Mouse (Mus musculus) heart, adult 9 months (tissue): ENCODE measurements around the gene Cabcoco1.

Experiments used
- DNase-seq, 2 experiments: peaks; one replicate each; pipeline ENCODE4 v3.0.0; 2022; ENCODE audit warnings: low spot score in 2 of 2

Cabcoco1 gene

DNA sequence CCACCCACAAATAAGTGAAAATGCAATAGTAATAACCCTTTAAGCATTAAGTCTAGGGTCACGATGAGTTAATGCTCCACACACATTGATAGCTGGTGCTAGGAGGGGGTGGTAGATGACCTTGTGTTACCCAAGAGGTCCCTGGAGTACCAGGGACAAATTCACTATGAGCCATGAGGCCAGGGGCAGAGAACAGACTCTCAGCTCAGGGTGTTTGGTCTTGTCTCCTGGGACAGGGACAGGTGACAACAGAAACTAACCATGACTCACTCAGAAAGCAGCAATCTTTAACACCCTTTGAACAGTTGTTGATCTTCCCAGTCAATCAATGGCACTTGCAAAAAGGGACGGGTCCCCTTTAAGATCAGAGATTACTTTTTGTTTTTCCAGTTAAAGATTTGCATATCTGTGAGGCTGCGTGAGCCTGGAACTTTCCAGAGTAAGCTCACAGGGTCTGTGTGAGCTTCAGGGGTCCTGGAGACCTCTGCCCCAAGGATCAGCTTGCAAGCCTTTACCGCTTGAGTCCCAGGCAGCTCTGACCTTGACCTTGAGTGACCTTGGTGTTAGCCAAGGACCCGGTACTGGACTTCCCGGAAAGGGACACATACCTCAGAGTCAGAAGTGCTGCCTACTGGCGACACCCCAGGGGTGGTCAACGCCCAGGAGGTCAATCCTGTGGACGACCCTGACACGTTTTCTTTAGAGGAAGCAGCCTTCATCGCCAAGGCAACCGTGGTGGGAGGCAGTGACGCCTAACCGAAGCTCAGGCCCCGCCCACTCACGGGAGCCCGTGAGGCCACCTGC is at the start of gene Cabcoco1:
Gene Cabcoco1, minus strand, starts transcription at position 758 of the 804 bp plus-strand sequence.
- DNase-seq: peak; percentile 37 to 45

- DNase-seq: no peak
Measured at GRCm38 (mm10) chr10:68589530-68590252, 48.0 kb upstream of the Cabcoco1 start.

DNA sequence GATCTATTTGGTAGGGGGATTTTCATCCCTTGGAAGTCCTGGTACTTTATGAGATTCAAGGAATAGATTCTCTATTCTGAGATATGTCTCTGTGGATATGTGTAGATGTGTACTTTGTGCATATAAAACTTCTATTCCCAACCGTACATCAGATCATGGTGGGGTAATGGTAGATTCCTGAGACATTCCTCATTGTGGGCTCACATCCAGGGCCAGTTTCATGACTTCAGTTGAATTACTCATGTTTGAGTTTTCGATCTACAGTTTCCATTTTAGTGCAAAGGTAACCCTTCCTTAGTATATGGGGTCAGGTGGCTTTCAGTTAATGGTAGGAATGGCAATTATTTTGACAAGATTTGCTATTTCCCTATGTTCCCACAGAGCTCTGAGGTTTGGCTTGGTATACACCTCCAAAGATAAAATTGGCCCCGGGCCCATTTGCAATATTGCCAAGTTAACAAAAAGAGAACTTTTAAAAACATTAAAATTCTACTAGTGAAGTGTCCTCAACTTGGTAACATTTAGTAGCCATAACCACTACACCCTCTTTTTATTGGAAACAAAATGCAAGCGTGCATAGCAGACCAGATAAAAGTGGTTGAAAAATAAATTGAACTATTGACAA is 45.8 kb upstream of the Cabcoco1 start:
- DNase-seq: no peak

GRCm38 (mm10) chr10:68577321-68577720 is 35.6 kb upstream of the Cabcoco1 start:
- no peak for DNase-seq

- no peak for DNase-seq
Measured at GRCm38 (mm10) chr10:68568172-68568571, 26.5 kb upstream of the Cabcoco1 start.

DNA sequence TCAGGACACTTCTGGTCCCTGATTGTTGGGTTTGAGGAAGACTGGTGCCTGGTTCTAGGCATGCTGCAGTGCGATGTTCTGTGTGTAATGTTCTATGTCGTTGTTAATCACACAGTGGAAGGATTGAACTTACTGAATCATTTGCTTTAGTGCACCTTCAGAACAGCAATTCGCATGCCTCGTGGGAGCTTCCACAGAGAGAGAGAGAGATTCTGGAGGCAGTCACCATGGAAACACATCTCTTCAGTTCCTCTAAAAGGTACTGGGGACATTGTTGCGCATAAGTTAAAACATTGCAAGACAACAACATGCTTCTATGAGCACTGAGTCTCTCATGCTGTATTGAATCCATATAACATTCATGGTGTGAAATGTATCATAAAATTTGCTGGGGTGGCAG is 20.6 kb upstream of the Cabcoco1 start:
- no peak for DNase-seq

DNA sequence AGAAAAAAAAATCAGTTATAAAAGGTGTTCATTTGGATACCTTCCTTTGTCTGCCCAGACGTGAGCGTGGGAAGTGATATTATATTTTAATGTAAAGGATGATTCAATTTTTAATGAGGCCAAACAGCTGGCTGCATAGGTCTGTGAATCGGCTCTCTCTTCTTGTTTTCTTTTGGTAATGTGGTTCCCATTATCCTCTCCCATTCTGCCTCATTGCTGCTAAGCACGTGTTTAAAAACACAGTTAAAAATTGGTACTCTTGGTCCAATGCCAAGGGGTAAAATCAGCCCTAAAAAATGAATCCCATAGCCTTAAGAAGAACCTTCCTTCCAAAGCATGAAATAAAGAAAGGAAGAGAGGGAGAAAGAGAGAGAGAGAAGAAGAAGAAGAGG is 17.1 kb upstream of the Cabcoco1 start:
- DNase-seq: no peak

DNA sequence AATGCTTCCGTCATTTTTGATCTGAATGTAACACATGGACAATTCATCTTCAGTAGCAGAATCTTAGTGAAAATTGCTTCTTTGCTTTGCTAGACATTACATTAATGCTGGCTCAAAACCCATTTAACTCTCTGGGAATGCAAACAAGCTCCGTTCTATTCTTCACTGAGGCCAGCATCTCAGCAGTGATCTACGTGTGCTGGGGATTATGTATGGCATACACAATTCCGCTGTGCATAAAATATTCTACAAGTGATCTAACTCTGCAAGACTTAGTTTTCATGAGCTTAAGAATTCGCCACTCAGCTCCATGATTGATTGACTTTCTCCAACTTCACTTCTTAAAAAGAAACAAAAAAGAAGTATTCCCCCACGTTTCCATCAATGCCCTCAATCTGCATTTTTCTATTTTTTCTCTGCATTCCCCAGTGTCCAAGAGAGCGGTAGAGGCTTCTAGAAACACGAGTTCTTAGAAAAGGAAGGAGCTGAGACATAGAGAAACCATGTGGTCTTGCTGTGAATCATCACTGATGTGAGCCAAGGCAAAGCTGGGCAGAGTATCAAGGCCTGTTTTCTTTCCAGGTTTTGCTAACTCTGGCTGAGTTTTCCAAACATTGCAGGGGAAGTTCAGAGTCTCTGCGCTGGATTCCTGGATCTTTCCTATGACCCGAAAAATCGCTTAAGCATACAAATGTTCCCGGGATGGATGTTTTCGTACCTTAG is 16.6 kb upstream of the Cabcoco1 start:
- DNase-seq: peak; percentile 68 to 87

GRCm38 (mm10) chr10:68553677-68554076 is 12.0 kb upstream of the Cabcoco1 start:
- DNase-seq: no peak

- no peak for DNase-seq
Measured at GRCm38 (mm10) chr10:68552556-68552955, 10.9 kb upstream of the Cabcoco1 start.

DNA sequence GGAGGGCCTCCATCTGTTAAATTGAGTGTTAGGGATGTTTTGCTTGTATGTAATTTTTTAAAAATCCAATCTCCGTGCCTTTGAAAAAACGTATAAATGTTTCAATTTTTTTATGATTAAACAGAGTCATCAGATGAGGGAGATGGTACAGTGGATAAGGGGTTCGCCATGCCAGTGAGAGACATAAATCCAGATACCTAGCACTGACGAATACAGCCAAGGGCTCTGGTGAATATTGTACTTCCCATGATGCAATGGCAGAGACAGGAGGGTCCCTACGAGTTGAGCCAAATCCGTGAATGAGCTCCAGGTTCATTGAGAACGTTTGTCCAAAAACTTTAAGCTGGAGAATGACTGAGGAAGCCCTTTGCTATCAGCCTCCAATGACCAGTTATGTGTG is 9.6 kb upstream of the Cabcoco1 start:
- DNase-seq: no peak

DNA sequence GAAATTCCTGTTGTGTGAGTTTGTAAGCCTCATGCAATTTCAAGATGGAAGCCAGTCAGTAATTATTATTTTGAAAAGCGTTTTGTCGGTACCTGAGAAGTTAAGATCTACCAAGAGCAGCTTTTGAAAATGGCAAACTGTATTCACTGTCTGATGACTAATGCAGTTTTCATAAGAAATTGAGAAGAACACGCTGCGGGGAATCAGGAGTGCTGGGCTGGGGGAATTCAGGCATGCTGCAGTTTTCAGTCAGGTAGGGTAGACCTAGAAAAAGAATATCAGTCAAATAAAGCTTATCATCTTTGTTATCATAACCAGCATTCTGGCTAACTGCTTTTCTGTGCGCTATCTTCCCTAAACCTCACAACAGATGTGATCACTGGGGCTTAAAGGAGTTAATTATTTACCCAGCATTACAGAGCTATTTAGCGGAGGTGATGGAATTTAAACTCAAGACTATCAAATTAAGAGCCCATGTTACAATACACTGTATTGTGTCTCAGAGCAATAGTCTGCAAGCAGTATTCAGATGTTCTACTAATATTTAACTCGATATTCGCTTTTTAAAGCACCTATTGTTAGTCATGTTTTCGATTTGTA is 9.1 kb upstream of the Cabcoco1 start:
- DNase-seq: no peak

DNA sequence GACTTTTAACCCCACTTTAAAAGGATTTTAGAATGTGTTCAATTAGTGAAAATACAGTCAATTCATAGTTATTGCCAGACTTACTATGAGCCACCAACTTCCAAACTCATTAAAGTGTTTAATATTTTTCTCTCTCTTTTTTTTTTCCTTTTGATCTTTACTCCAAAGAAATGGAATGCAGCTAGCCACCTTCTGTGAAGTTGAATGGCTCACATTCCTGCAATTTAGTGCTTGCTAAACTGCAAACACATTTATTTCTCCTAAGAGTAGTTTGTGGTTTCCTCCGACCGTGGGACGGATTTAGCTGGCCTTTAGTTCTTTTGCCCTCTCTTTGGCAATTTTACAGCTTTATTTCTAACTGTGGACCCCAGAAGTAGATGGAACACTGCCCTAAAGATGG is 1.4 kb upstream of the Cabcoco1 start:
- no peak for DNase-seq

- no peak for DNase-seq
Measured at GRCm38 (mm10) chr10:68541943-68542420, 286 bp upstream of the Cabcoco1 start.

- DNase-seq: no peak
Measured at GRCm38 (mm10) chr10:68540612-68541011, 1.1 kb downstream of the Cabcoco1 start.

- no peak for DNase-seq
Measured at GRCm38 (mm10) chr10:68537261-68537950, 4.3 kb downstream of the Cabcoco1 start.

- DNase-seq: no peak
Measured at GRCm38 (mm10) chr10:68529364-68530049, 12.2 kb downstream of the Cabcoco1 start.

DNA sequence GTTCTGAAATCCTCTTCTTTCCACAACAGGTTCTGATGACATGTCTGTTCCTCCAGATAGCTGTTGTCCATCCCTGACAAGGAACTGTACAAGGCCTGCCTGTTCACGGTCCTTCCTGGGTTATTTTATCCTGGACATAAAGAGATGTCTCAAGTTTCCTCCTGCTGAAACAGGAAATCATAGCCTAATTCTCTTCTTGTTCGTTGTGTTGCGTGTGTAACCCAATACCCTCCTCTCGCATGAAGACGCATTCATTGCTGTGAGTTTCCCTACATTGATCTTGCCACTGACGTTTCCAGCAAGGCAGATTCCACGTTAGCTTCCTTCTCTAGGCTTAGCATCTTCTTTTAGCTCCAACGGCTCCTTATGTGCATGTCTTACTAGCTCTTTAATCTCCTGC is 12.7 kb downstream of the Cabcoco1 start:
- DNase-seq: no peak

GRCm38 (mm10) chr10:68522106-68522505 is 19.6 kb downstream of the Cabcoco1 start:
- DNase-seq: no peak

- no peak for DNase-seq
Measured at GRCm38 (mm10) chr10:68512433-68513019, 29.2 kb downstream of the Cabcoco1 start.
